Mouse (Mus musculus): Measurements from ENCODE around the gene Col9a1. TPM values are rescaled to one million over a fixed set of nuclear protein-coding genes. Genes with fewer than 3 reads are reported as not detected.
A peak's percentile ranks its signal among the peaks of the same experiment; 100 is the strongest.

Gene Col9a1
- polyA plus RNA-seq, 1 experiment from 2014 or later, result 11.1 TPM

DNA sequence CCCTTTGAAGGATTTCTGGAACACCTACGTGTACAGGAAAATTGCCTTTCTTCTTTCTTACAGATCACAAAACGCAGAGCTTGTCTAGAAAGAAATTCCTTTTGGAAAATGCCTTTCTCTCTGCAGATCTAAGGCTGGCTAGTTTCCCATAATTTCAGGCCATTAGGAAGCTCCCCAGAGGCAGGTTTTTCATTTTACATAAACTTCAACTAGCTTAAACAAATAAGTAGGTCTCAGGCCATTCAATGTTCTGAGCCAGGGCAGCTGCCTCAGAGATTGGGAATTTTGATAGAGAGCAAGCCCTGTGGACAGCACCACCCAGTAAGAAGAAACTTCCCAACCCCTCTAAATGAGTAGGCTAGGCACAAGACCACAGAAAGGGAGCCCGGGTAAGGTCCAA, 1.6 kb upstream of the Col9a1 start:
- Histone ChIP-seq H3K36me3 (no peaks in the 10 kb centered on the region), H3K9ac (no peak overlapping the region), H3K27me3 (no peaks in the 10 kb centered on the region), H3K9me3 (no peaks in the 10 kb centered on the region), H3K4me3 (no peak overlapping the region), H3K27ac (no peak overlapping the region), H3K4me1 (no peaks in the 10 kb centered on the region), H3K4me2 (no peak overlapping the region)
- 57% methylated on average over 3 of the region's 3 CpGs for WGBS
- ATAC-seq (ENCODE audit: borderline replicate concordance, extremely low read depth, low FRiP score, low TSS enrichment), result no peak

DNA sequence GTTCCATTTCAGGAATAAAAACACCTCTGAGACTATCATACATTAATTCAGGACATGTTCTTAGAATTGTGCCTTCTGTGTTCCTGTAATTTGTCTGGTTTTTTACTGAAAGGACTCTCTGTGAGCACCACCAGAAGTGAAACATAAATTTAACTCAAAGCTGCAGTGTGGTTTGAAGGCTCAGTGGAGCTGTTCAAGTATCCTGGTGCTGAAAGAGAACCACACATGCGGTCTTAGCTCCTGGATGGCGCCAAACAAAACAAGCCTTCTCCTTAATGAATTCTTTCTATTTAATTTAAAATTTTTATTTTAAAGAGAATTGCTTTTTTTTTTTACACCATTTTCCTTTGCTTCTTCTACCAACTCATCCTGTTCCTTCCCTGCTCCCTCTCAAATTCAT, 2.4 kb downstream of the Col9a1 start:
- WGBS, result 71% methylated on average over 2 of the region's 2 CpGs
- Histone ChIP-seq H3K4me2 (no peak overlapping the region), H3K36me3 (no peaks in the 10 kb centered on the region), H3K4me3 (no peak overlapping the region), H3K4me1 (no peaks in the 10 kb centered on the region), H3K9ac (no peak overlapping the region), H3K27me3 (no peaks in the 10 kb centered on the region), H3K27ac (no peak overlapping the region), H3K9me3 (no peaks in the 10 kb centered on the region)
- ATAC-seq (ENCODE audit: borderline replicate concordance, extremely low read depth, low FRiP score, low TSS enrichment), result no peak

DNA sequence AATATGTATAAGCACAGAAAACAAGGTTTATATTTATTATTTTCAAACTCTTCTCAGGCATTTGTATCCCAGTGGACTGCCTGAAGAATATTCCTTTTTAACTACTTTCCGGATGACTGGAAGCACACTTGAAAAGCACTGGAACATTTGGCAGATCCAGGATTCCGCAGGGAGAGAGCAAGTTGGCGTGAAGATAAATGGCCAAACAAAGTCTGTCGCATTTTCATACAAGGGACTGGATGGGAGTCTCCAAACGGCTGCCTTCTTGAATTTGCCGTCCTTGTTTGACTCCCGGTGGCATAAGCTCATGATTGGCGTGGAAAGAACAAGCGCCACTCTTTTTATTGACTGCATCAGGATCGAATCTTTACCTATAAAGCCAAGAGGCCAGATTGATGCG, 7.6 kb downstream of the Col9a1 start:
- H3K4me3 ChIP-seq, result no peak overlapping the region
- no peak overlapping the region for H3K9ac ChIP-seq
- H3K27me3 ChIP-seq, result no peaks in the 10 kb centered on the region
- no peaks in the 10 kb centered on the region for H3K4me1 ChIP-seq
- 78% methylated on average over 11 of the region's 11 CpGs for WGBS
- no peak overlapping the region for H3K4me2 ChIP-seq
- ATAC-seq (ENCODE audit: borderline replicate concordance, extremely low read depth, low FRiP score, low TSS enrichment), result no peak
- no peaks in the 10 kb centered on the region for H3K36me3 ChIP-seq
- no peak overlapping the region for H3K27ac ChIP-seq
- no peaks in the 10 kb centered on the region for H3K9me3 ChIP-seq

DNA sequence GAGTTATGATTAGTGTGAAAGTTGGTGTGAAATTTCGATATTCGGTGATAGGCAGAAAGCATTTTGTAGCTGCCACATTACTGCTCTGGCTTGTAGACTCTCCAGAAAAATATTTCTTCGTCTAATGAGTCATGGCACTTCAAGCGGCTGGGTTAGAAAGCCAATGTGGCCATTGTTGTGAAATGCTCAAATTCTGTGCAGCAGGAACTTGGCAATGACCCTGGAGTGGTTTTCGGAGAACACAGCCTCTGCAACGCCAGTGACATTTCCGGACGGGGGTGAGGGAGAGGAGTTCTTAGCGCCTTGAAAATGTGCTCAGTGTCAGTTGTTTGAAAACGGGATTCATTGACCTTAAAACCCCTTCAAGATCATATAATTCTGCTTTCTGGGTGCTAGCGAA, 9.6 kb downstream of the Col9a1 start:
- Histone ChIP-seq H3K4me3 (no peak overlapping the region), H3K27ac (no peak overlapping the region), H3K4me2 (no peak overlapping the region), H3K4me1 (no peaks in the 10 kb centered on the region), H3K27me3 (no peaks in the 10 kb centered on the region), H3K9ac (no peak overlapping the region), H3K9me3 (no peaks in the 10 kb centered on the region), H3K36me3 (no peaks in the 10 kb centered on the region)
- 48% methylated on average over 11 of the region's 11 CpGs for WGBS
- ATAC-seq (ENCODE audit: borderline replicate concordance, extremely low read depth, low FRiP score, low TSS enrichment), result no peak

DNA sequence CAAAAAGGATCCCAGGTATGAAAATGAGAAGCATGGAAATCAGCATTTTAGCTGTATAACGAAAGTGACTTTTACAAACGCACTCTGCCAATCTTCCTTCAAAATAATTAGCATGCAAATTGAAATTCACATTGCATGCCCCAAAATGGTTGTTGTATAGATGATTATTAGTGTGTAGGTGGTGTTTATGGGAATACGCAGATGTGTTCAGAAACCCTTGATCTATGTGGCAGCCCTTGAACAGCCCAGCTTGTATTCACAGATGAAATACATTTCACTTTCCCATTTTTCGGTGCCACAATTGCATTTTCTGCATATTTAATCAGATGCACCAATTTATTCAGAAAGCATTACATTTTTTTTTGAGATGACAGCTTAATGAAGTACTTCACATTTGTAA, 14.3 kb downstream of the Col9a1 start:
- no peak for ATAC-seq (ENCODE audit: borderline replicate concordance, extremely low read depth, low FRiP score, low TSS enrichment)
- no peaks in the 10 kb centered on the region for H3K27me3 ChIP-seq
- no peaks in the 10 kb centered on the region for H3K9me3 ChIP-seq
- 0 out of 2 replicates have a peak, but pooled peaks cover 11% of the 10 kb centered on the region for H3K4me1 ChIP-seq
- H3K9ac ChIP-seq, result no peak overlapping the region
- 93% methylated on average over 4 of the region's 4 CpGs for WGBS
- no peak overlapping the region for H3K4me3 ChIP-seq
- no peaks in the 10 kb centered on the region for H3K36me3 ChIP-seq
- no peak overlapping the region for H3K27ac ChIP-seq
- H3K4me2 ChIP-seq, result no peak overlapping the region

DNA sequence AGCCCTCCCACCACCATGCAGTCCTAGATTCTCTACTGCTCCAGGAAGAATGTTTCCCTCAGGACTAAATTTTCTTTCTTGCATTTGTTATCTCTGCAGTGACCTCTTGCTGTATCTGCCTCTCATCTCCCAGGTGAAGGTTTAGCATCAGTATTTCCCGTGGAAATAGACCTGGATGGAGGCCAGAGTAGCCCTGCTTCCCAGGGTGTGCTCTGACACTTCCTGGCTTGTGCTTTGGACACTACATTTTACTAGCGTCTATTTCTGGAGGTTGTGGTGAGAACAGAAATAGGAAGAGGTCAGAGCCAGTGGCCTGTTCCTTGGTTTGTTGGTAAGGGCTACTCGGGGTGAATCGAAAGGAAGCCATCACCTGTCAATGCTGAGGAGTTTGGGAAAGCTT, 16.7 kb downstream of the Col9a1 start:
- Histone ChIP-seq H3K4me1 (0 out of 2 replicates have a peak, but pooled peaks cover 11% of the 10 kb centered on the region), H3K4me3 (no peak overlapping the region), H3K27me3 (no peaks in the 10 kb centered on the region), H3K27ac (no peak overlapping the region), H3K9ac (no peak overlapping the region), H3K9me3 (no peaks in the 10 kb centered on the region), H3K4me2 (no peak overlapping the region), H3K36me3 (no peaks in the 10 kb centered on the region)
- WGBS, result 41% methylated on average over 4 of the region's 4 CpGs
- ATAC-seq (ENCODE audit: borderline replicate concordance, extremely low read depth, low FRiP score, low TSS enrichment), result no peak

DNA sequence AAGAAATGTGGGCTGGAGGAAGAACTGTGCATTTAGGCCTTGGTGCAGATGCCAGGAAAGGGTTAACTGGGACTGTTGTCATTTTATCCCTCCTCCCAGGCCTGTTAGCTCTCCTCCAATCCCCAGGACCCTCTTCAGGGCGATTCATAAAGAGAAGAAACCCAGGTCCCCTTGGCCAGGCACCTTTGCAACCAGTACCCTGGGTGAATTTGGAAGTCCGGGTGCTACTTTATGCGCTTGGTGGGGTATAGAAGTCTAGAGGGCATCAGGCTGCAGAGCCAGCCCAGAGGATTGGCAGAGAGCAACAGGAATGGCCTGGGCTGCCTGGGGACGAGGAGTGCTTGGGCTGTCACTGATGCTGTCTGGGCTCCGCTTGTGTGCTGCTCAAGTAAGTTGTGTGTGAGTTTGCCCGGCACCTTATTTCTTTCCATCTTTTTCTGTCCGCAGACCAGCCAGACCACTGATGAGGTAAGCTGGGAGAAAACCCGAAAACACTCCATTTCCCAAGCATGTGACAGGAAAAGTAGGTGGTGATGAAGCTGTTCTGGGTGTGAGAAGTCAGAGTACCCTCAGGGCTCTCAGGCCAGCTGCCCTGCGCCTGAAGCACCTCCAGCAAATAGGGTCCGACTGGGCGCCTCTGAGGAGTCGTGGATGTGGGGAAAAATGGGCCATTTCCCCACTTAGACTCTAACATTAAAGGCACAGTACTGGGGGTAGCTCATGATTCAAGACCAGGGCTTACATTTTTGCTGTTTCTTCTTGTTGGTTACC, 17.8 kb downstream of the Col9a1 start:
- no peaks in the 10 kb centered on the region for H3K27me3 ChIP-seq
- H3K27ac ChIP-seq, result peak overlapping the region; percentile 3; the same call in 1 of the 2 replicates
- peak overlapping the region; percentile 35 for H3K4me2 ChIP-seq
- 0 out of 2 replicates have a peak, but pooled peaks cover 11% of the 10 kb centered on the region for H3K4me1 ChIP-seq
- peak overlapping the region; percentile 14; the same call in 1 of the 2 replicates for H3K4me3 ChIP-seq
- WGBS, result 23% methylated on average over 12 of the region's 12 CpGs
- H3K36me3 ChIP-seq, result no peaks in the 10 kb centered on the region
- H3K9ac ChIP-seq, result no peak overlapping the region
- ATAC-seq (ENCODE audit: borderline replicate concordance, extremely low read depth, low FRiP score, low TSS enrichment), result peak; percentile 59; the same call in 1 of the 2 replicates
- H3K9me3 ChIP-seq, result no peaks in the 10 kb centered on the region

DNA sequence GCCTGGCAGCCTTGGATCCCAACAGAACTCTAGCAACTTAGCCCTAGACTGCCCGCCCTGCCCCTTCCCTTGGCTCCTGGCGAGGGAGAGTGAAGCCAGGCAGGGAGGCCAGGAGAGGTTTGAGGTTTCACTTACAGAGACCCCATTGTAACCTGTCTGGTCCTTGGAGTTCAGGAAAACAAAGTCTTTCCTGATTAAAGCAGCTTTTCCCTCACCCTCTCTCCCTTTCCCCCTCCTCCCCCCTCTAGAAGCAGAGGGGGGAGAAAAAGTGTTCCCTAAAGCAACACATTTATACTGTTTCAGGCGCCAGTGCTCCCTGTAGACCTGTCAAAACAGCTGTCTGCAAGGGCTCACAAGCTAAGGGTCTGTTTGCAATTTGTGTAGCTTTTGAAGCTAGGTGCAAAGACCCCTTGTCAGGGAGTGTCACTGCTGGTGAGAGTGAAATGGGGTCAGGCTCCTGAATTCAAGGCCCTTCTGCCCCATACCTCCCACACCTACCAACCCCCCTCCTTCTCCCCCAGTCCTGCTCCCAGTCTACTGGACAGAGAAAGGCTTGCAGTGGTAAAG, 18.6 kb downstream of the Col9a1 start:
- no peak overlapping the region for H3K4me3 ChIP-seq
- no peak overlapping the region for H3K9ac ChIP-seq
- 17% methylated on average over 3 of the region's 3 CpGs for WGBS
- ATAC-seq (ENCODE audit: borderline replicate concordance, extremely low read depth, low FRiP score, low TSS enrichment), result peak; percentile 70
- H3K4me2 ChIP-seq, result peak overlapping the region; percentile 35; the same call in 1 of the 2 replicates
- H3K4me1 ChIP-seq, result 0 out of 2 replicates have a peak, but pooled peaks cover 11% of the 10 kb centered on the region
- no peaks in the 10 kb centered on the region for H3K9me3 ChIP-seq
- peak overlapping the region; percentile 3; the same call in 1 of the 2 replicates for H3K27ac ChIP-seq
- H3K36me3 ChIP-seq, result no peaks in the 10 kb centered on the region
- no peaks in the 10 kb centered on the region for H3K27me3 ChIP-seq

DNA sequence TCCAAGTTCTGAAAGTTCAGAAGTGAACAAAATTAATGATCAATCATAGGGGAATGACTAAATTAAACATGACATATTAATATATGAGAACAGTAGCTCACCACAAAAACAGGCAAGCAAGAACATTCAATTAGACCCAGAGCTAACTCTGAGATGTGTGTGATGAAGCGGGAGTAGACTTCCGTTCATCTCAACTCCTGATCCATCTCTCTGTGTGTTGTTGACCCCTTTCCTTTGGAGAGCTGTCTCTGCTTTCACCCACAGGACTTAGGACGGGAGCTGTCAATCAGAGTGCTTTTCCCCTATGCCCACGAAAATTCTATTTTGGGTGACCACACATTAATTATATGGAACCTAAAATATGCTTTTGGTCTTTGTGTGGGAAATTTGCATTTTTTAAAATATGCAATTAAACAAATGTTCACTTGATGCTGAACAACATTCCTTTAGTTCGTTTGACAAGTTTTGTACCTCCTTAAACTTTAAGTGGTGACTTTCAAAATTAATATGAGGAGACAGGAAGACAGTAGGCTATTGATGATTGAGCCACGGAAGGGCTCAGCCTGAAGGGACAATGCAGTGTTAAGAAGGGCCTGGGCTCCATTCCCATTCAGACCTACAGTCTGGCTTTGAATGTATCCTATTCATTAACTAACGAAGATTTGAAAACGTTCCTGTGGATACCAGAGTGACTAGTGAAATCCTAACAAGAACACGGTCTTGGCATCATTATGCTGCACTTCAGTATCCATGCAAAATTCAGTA, 34.4 kb downstream of the Col9a1 start:
- 64% methylated on average over 9 of the region's 9 CpGs for WGBS
- Histone ChIP-seq H3K27ac (no peak overlapping the region), H3K9ac (no peak overlapping the region), H3K27me3 (no peaks in the 10 kb centered on the region), H3K4me2 (no peak overlapping the region), H3K9me3 (no peaks in the 10 kb centered on the region), H3K36me3 (no peaks in the 10 kb centered on the region), H3K4me3 (no peak overlapping the region), H3K4me1 (no peaks in the 10 kb centered on the region)
- ATAC-seq (ENCODE audit: borderline replicate concordance, extremely low read depth, low FRiP score, low TSS enrichment), result no peak

DNA sequence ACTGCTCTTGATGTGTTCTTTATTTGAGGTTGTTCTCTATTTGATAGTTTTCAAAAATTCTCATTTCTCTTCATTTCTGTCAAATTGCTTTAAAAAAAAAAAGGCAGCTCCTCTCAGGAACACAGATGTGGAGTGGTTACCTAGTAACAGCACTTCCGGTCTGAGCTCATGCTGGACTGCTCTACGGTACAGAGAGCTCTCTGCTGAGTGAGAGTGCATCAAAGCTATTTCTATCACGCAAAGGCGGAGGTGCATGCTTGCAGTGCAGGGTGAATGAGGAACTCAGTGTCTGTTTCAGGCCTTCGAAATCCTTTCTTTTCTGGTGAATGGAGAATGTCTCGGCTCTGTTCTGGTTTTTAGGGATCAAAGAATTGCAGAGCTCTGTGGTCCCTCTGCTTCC, 41.6 kb downstream of the Col9a1 start:
- no peaks in the 10 kb centered on the region for H3K4me1 ChIP-seq
- no peaks in the 10 kb centered on the region for H3K9me3 ChIP-seq
- 34% methylated on average over 6 of the region's 6 CpGs for WGBS
- no peak overlapping the region for H3K27ac ChIP-seq
- no peak overlapping the region for H3K4me2 ChIP-seq
- no peaks in the 10 kb centered on the region for H3K27me3 ChIP-seq
- H3K4me3 ChIP-seq, result no peak overlapping the region
- no peaks in the 10 kb centered on the region for H3K36me3 ChIP-seq
- H3K9ac ChIP-seq, result no peak overlapping the region
- ATAC-seq (ENCODE audit: borderline replicate concordance, extremely low read depth, low FRiP score, low TSS enrichment), result no peak

DNA sequence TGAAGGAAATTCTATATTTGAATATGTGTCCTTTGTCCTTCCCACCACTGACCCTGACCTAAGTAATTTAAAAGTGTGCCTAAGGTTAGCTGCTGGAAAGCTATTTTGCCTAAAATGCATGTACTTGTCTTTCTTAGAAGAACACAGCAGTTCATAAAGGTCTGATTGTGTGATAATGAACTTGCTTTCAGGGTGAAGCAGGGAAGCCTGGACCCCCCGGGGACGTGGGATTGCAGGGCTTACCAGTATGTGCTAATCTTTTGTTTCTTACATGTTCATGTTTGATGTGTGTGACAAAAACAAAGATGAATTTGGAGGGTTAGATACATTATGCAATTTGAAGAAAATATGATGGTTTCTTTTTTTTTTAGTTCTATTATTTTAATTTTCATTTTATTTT, 44.8 kb downstream of the Col9a1 start:
- H3K4me1 ChIP-seq, result peaks cover 10% of the 10 kb centered on the region
- no peaks in the 10 kb centered on the region for H3K36me3 ChIP-seq
- no peaks in the 10 kb centered on the region for H3K27me3 ChIP-seq
- H3K9me3 ChIP-seq, result no peaks in the 10 kb centered on the region
- no peak overlapping the region for H3K4me2 ChIP-seq
- no peak overlapping the region for H3K27ac ChIP-seq
- H3K4me3 ChIP-seq, result no peak overlapping the region
- 79% methylated on average over 2 of the region's 2 CpGs for whole genome bisulfite sequencing
- H3K9ac ChIP-seq, result no peak overlapping the region
- ATAC-seq (ENCODE audit: borderline replicate concordance, extremely low read depth, low FRiP score, low TSS enrichment), result no peak

All from lung, embryonic 15.5 days (tissue).